Mouse (Mus musculus): ENCODE measurements around the gene Gm853.
"Not testable (repeated sequence)": the region's sequence is repeated elsewhere in the genome, so short reads cannot be mapped to it uniquely, and the experiment has no call there.

Gm853 gene

GRCm38 (mm10) chr4:130222179-130222578 is at the start of gene Gm853:
Gene Gm853 (minus strand): TSS chr4:130222401.
- in situ Hi-C loops (cut with MboI, MseI) = no loop called here

GRCm38 (mm10) chr4:130270611-130271347 is 48.6 kb upstream of the Gm853 start:
- in situ Hi-C loops (cut with MboI, MseI) = no loop called here

GRCm38 (mm10) chr4:130270089-130270488 is 47.9 kb upstream of the Gm853 start:
- in situ Hi-C loops (cut with MboI, MseI) = no loop called here

GRCm38 (mm10) chr4:130268736-130269135 is 46.5 kb upstream of the Gm853 start:
- in situ Hi-C loops (cut with MboI, MseI) = loop anchor here (10.0 kb wide), 1 partner anchor 986 kb away; no protein-coding TSS in a partner anchor

- in situ Hi-C loops (cut with MboI, MseI) = loop anchor here (10.0 kb wide), 1 partner anchor 988 kb away; no protein-coding TSS in a partner anchor
Observed at GRCm38 (mm10) chr4:130267069-130267468, 44.9 kb upstream of the Gm853 start.

GRCm38 (mm10) chr4:130266601-130267000 is 44.4 kb upstream of the Gm853 start:
- in situ Hi-C loops (cut with MboI, MseI) = loop anchor here (10.0 kb wide), 1 partner anchor 988 kb away; no protein-coding TSS in a partner anchor

GRCm38 (mm10) chr4:130264698-130265349 is 42.6 kb upstream of the Gm853 start:
- in situ Hi-C loops (cut with MboI, MseI) = loop anchor here (10.0 kb wide), 1 partner anchor 990 kb away; no protein-coding TSS in a partner anchor

GRCm38 (mm10) chr4:130264131-130264530 is 41.9 kb upstream of the Gm853 start:
- in situ Hi-C loops (cut with MboI, MseI) = loop anchor here (10.0 kb wide), 1 partner anchor 991 kb away; no protein-coding TSS in a partner anchor

- in situ Hi-C loops (cut with MboI, MseI) = loop anchor here (10.0 kb wide), 1 partner anchor 994 kb away; no protein-coding TSS in a partner anchor
Observed at GRCm38 (mm10) chr4:130260406-130260805, 38.2 kb upstream of the Gm853 start.

- in situ Hi-C loops (cut with MboI, MseI) = no loop called here
Observed at GRCm38 (mm10) chr4:130252441-130253157, 30.4 kb upstream of the Gm853 start.

- in situ Hi-C loops (cut with MboI, MseI) = no loop called here
Observed at GRCm38 (mm10) chr4:130251763-130252162, 29.6 kb upstream of the Gm853 start.

- in situ Hi-C loops (cut with MboI, MseI) = no loop called here
Observed at GRCm38 (mm10) chr4:130251172-130251705, 29.0 kb upstream of the Gm853 start.

- in situ Hi-C loops (cut with MboI, MseI) = no loop called here
Observed at GRCm38 (mm10) chr4:130248636-130249035, 26.4 kb upstream of the Gm853 start.

- in situ Hi-C loops (cut with MboI, MseI) = no loop called here
Observed at GRCm38 (mm10) chr4:130246132-130246531, 23.9 kb upstream of the Gm853 start.

- in situ Hi-C loops (cut with MboI, MseI) = no loop called here
Observed at GRCm38 (mm10) chr4:130244749-130245148, 22.5 kb upstream of the Gm853 start.

GRCm38 (mm10) chr4:130243621-130244020 is 21.4 kb upstream of the Gm853 start:
- in situ Hi-C loops (cut with MboI, MseI) = not testable (repeated sequence)

GRCm38 (mm10) chr4:130242956-130243355 is 20.8 kb upstream of the Gm853 start:
- in situ Hi-C loops (cut with MboI, MseI) = no loop called here

- in situ Hi-C loops (cut with MboI, MseI) = no loop called here
Observed at GRCm38 (mm10) chr4:130240695-130241094, 18.5 kb upstream of the Gm853 start.

GRCm38 (mm10) chr4:130237607-130238006 is 15.4 kb upstream of the Gm853 start:
- in situ Hi-C loops (cut with MboI, MseI) = no loop called here

GRCm38 (mm10) chr4:130236361-130236760 is 14.2 kb upstream of the Gm853 start:
- in situ Hi-C loops (cut with MboI, MseI) = no loop called here

GRCm38 (mm10) chr4:130224071-130224470 is 1.9 kb upstream of the Gm853 start:
- in situ Hi-C loops (cut with MboI, MseI) = no loop called here

GRCm38 (mm10) chr4:130220176-130220575 is 2.0 kb downstream of the Gm853 start:
- in situ Hi-C loops (cut with MboI, MseI) = no loop called here
